Mouse (Mus musculus): ENCODE measurements around the gene Rnf20. TPM values are rescaled to one million over a fixed set of nuclear protein-coding genes. Genes with fewer than 3 reads are reported as not detected.
A peak's percentile ranks its signal among the peaks of the same experiment; 100 is the strongest.

The Rnf20 gene
- polyA plus RNA-seq, 1 experiment from 2014 or later, result 38.1 TPM

DNA sequence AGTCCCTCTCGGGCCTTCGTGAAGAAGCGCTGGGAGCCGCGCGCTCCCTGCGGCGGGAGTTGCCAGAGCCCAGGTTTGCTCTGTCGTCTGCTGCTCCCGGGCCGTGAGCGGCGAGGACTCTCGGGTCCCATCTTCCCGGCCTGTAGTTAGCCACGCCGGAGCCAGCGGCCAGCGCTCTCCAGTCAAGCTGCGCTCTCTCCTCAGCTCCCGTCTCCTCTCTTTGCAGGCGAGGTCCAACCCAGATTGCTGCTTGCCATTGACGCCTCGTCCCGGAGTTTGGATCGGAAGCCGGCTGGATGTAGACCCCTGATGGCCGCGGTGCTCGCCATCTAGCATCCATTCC lies 304 bp downstream of the Rnf20 start:
- under 1% methylated on average over 30 of the region's 30 CpGs for WGBS
- no peak for ATAC-seq (ENCODE audit: low read depth)
- H3K4me1 ChIP-seq (replicated peaks; ENCODE audit: control insufficient read depth, insufficient read depth, low read length), result peaks cover 6% of the 10 kb centered on the region; the same call in 1 of the 2 replicates

DNA sequence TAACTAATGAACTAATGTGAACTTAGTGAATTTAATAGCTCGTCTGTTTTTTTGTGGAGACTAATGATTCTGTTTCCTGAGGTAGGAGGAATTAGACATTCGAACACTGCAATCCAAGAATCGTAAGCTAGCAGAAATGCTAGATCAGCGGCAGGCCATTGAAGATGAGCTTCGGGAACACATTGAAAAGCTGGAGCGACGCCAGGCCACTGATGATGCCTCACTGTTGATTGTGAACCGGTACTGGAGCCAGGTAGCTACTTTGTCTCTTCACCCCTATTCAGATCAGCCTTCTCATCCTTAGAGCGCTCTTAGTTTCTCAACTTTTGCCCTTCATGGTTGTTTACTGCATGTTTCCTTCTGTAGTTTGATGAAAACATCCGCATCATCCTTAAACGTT lies 6.0 kb downstream of the Rnf20 start:
- no peak overlapping the region for H3K4me2 ChIP-seq (ENCODE audit: low read depth, low read length)
- H3K9me3 ChIP-seq (ENCODE audit: control insufficient read depth, low read length), result no peaks in the 10 kb centered on the region
- no peak for ATAC-seq (ENCODE audit: low read depth)
- peaks cover 39% of the 10 kb centered on the region for H3K36me3 ChIP-seq (ENCODE audit: control insufficient read depth, insufficient read depth, low read length)
- no peaks in the 10 kb centered on the region for H3K27me3 ChIP-seq (ENCODE audit: control insufficient read depth, insufficient read depth, low read depth, low read length)
- no peak overlapping the region for H3K9ac ChIP-seq (ENCODE audit: low read length)
- H3K27ac ChIP-seq (ENCODE audit: low read length), result no peak overlapping the region
- H3K4me1 ChIP-seq (replicated peaks; ENCODE audit: control insufficient read depth, insufficient read depth, low read length), result peaks cover 6% of the 10 kb centered on the region; the same call in 1 of the 2 replicates
- H3K4me3 ChIP-seq (ENCODE audit: low read length), result no peak overlapping the region
- 87% methylated on average over 11 of the region's 11 CpGs for WGBS

More for the DNA sequence above, 304 bp downstream of the Rnf20 start:
- H3K36me3 ChIP-seq (ENCODE audit: control insufficient read depth, insufficient read depth, low read length), result peaks cover 18% of the 10 kb centered on the region
- peak overlapping the region; percentile 97 for H3K9ac ChIP-seq (ENCODE audit: low read length)
- H3K27me3 ChIP-seq (ENCODE audit: control insufficient read depth, insufficient read depth, low read depth, low read length), result no peaks in the 10 kb centered on the region
- peak overlapping the region; percentile 94 for H3K4me3 ChIP-seq (ENCODE audit: low read length)
- peak overlapping the region; percentile 93 for H3K27ac ChIP-seq (ENCODE audit: low read length)
- peak overlapping the region; percentile 67 for H3K4me2 ChIP-seq (ENCODE audit: low read depth, low read length)
- no peaks in the 10 kb centered on the region for H3K9me3 ChIP-seq (ENCODE audit: control insufficient read depth, low read length)

DNA sequence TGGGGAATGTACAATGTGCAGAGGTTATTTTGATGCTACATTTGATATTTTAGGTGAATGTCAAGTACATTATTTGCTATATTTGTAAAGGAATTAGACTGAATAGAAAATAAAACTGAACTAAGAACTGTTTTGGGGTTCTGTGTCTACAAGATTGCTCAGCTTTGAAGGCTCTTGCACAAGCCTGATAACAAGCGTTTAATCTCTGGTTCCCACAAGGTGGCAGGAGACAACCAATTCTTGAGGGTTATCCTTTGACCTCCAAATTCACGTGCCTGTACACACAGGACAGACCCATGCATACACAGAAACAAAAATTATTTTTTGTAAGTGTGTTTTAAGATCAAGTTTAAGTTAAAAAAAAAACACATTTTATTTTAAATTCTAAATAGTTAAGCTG lies 8.1 kb downstream of the Rnf20 start:
- peaks cover 46% of the 10 kb centered on the region for H3K36me3 ChIP-seq (ENCODE audit: control insufficient read depth, insufficient read depth, low read length)
- no peak overlapping the region for H3K9ac ChIP-seq (ENCODE audit: low read length)
- no peak overlapping the region for H3K4me3 ChIP-seq (ENCODE audit: low read length)
- no peaks in the 10 kb centered on the region for H3K27me3 ChIP-seq (ENCODE audit: control insufficient read depth, insufficient read depth, low read depth, low read length)
- no peak overlapping the region for H3K27ac ChIP-seq (ENCODE audit: low read length)
- 59% methylated on average over 2 of the region's 2 CpGs for WGBS
- H3K4me1 ChIP-seq (replicated peaks; ENCODE audit: control insufficient read depth, insufficient read depth, low read length), result no peaks in the 10 kb centered on the region
- ATAC-seq (ENCODE audit: low read depth), result no peak
- no peak overlapping the region for H3K4me2 ChIP-seq (ENCODE audit: low read depth, low read length)
- H3K9me3 ChIP-seq (ENCODE audit: control insufficient read depth, low read length), result no peaks in the 10 kb centered on the region

DNA sequence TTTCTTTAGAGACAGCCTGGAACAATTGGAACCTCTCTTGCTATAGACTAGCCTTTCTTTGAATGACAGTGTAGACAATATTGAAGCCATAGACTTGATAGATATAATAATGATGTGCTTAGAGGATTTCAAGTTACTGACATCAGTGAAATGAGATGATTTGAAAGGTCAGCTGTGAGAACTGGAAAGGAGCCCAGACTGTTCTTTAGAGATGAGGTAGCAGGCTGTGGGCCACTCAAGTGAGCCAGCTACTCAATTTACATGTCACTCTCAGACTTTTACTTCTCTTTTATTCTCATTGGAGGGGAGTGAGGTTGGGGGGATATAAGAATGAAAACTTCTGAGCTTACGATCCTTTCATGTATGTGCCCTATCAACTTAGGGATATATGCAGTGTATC lies 27.6 kb downstream of the Rnf20 start:
- Histone ChIP-seq H3K9me3 (ENCODE audit: control insufficient read depth, low read length) (no peaks in the 10 kb centered on the region), H3K4me3 (ENCODE audit: low read length) (no peak overlapping the region), H3K9ac (ENCODE audit: low read length) (no peak overlapping the region), H3K27ac (ENCODE audit: low read length) (no peak overlapping the region), H3K27me3 (ENCODE audit: control insufficient read depth, insufficient read depth, low read depth, low read length) (no peaks in the 10 kb centered on the region), H3K36me3 (ENCODE audit: control insufficient read depth, insufficient read depth, low read length) (peaks cover 30% of the 10 kb centered on the region), H3K4me2 (ENCODE audit: low read depth, low read length) (no peak overlapping the region), H3K4me1 (replicated peaks; ENCODE audit: control insufficient read depth, insufficient read depth, low read length) (peaks cover 3% of the 10 kb centered on the region; the same call in 1 of the 2 replicates)
- 83% methylated on average over 1 of the region's 1 CpGs for WGBS
- no peak for ATAC-seq (ENCODE audit: low read depth)

DNA sequence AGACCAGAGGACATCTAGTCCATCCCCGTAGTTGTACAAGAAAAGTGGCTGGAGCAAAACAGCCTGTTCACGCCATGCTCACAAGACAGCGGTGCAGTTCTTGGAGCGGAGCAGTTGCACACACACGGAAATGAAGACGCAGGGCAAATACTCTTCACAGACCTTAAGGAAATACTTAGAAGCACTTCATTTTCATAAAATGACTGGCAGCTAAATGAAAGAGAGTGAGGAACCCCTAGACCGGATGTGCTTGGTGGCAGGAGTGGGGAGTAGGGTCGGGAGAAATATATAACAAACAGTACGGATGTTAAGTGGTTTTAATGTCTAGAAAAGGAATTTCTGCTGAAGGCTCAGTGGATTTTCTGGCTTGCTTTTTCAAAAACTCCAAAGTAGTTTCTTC lies 29.9 kb downstream of the Rnf20 start:
- 0 out of 2 replicates have a peak overlapping the region, but pooled peaks have one; percentile 7 for H3K4me2 ChIP-seq (ENCODE audit: low read depth, low read length)
- H3K9ac ChIP-seq (ENCODE audit: low read length), result no peak overlapping the region
- WGBS, result 67% methylated on average over 9 of the region's 9 CpGs
- ATAC-seq (ENCODE audit: low read depth), result peak; percentile 83
- peaks cover 16% of the 10 kb centered on the region for H3K36me3 ChIP-seq (ENCODE audit: control insufficient read depth, insufficient read depth, low read length)
- H3K4me1 ChIP-seq (replicated peaks; ENCODE audit: control insufficient read depth, insufficient read depth, low read length), result peaks cover 3% of the 10 kb centered on the region; the same call in 1 of the 2 replicates
- no peak overlapping the region for H3K4me3 ChIP-seq (ENCODE audit: low read length)
- H3K27ac ChIP-seq (ENCODE audit: low read length), result peak overlapping the region; percentile 83
- no peaks in the 10 kb centered on the region for H3K27me3 ChIP-seq (ENCODE audit: control insufficient read depth, insufficient read depth, low read depth, low read length)
- H3K9me3 ChIP-seq (ENCODE audit: control insufficient read depth, low read length), result no peaks in the 10 kb centered on the region

DNA sequence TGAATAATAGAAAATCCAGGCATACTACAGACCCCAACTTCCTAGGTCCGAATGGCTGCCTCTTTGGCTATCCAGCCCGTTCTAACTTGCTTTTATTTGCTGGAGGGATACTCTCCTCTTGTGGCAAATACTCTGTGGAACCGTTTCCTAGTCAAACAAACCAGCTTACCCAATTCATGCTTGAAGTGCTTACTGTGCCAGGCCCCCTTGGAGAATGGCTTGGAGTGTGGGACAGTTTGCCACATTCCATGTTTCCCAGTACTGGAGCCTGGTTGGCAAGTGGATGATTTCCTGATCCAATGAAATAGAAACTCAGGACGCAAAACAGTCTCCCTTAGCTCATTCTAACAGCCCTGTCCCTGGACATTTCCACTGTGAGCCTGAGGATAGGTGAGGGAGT lies 30.4 kb downstream of the Rnf20 start:
- ATAC-seq (ENCODE audit: low read depth), result peak; percentile 67
- WGBS, result 71% methylated on average over 4 of the region's 4 CpGs
- Histone ChIP-seq H3K27me3 (ENCODE audit: control insufficient read depth, insufficient read depth, low read depth, low read length) (no peaks in the 10 kb centered on the region), H3K4me3 (ENCODE audit: low read length) (no peak overlapping the region), H3K4me2 (ENCODE audit: low read depth, low read length) (no peak overlapping the region), H3K9me3 (ENCODE audit: control insufficient read depth, low read length) (no peaks in the 10 kb centered on the region), H3K27ac (ENCODE audit: low read length) (peak overlapping the region; percentile 83), H3K9ac (ENCODE audit: low read length) (no peak overlapping the region), H3K4me1 (replicated peaks; ENCODE audit: control insufficient read depth, insufficient read depth, low read length) (peaks cover 3% of the 10 kb centered on the region; the same call in 1 of the 2 replicates), H3K36me3 (ENCODE audit: control insufficient read depth, insufficient read depth, low read length) (peaks cover 14% of the 10 kb centered on the region)

DNA sequence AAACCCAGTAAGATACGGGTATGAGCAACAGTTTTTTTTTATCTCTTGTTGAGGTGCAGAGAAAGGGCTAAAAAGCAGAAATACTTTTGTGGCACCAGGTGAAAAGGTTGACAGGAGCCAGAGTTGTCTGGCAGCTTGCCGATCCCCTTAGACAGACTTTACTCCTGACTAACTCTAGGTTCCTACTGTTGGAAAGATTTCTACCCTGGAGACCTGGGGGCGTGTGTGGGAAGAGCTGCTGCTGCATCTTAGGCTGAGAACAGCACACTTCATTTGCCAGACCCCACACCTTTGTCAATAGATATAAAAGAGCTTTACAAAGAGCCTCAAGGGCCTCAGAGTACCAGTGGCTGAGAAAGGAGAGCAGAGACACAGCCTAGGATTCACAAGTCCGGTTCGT lies 33.0 kb downstream of the Rnf20 start:
- Histone ChIP-seq H3K27me3 (ENCODE audit: control insufficient read depth, insufficient read depth, low read depth, low read length) (no peaks in the 10 kb centered on the region), H3K27ac (ENCODE audit: low read length) (no peak overlapping the region), H3K9me3 (ENCODE audit: control insufficient read depth, low read length) (no peaks in the 10 kb centered on the region), H3K9ac (ENCODE audit: low read length) (no peak overlapping the region), H3K4me1 (replicated peaks; ENCODE audit: control insufficient read depth, insufficient read depth, low read length) (peaks cover 3% of the 10 kb centered on the region; the same call in 1 of the 2 replicates), H3K4me2 (ENCODE audit: low read depth, low read length) (no peak overlapping the region), H3K36me3 (ENCODE audit: control insufficient read depth, insufficient read depth, low read length) (peaks cover 4% of the 10 kb centered on the region; the same call in 1 of the 2 replicates), H3K4me3 (ENCODE audit: low read length) (no peak overlapping the region)
- WGBS, result 84% methylated on average over 5 of the region's 5 CpGs
- ATAC-seq (ENCODE audit: low read depth), result no peak

DNA sequence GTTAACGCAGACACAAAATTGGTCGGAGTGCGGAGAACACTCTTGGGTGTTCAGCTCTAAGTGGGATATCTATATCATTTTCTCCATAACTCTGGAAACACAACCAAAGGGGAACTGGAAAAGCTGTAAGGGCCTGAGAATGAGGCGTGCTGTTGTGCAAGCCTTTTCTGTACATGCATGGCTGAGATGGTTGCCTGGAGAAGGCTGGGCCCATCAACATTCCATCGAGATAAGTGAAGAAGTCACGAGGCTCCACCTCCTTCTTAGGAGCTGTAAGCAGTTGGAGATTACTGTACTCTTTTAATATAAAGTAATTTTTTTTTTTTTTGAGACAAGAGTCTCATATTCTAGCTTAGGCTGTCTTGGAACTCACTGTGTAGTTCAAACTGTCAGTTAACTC lies 44.3 kb downstream of the Rnf20 start:
- 52% methylated on average over 6 of the region's 6 CpGs for WGBS
- Histone ChIP-seq H3K9me3 (ENCODE audit: control insufficient read depth, low read length) (no peaks in the 10 kb centered on the region), H3K9ac (ENCODE audit: low read length) (no peak overlapping the region), H3K36me3 (ENCODE audit: control insufficient read depth, insufficient read depth, low read length) (no peaks in the 10 kb centered on the region), H3K27ac (ENCODE audit: low read length) (peak overlapping the region; percentile 72), H3K4me1 (replicated peaks; ENCODE audit: control insufficient read depth, insufficient read depth, low read length) (no peaks in the 10 kb centered on the region), H3K4me2 (ENCODE audit: low read depth, low read length) (no peak overlapping the region), H3K4me3 (ENCODE audit: low read length) (no peak overlapping the region), H3K27me3 (ENCODE audit: control insufficient read depth, insufficient read depth, low read depth, low read length) (no peaks in the 10 kb centered on the region)
- peak; percentile 85 for ATAC-seq (ENCODE audit: low read depth)

DNA sequence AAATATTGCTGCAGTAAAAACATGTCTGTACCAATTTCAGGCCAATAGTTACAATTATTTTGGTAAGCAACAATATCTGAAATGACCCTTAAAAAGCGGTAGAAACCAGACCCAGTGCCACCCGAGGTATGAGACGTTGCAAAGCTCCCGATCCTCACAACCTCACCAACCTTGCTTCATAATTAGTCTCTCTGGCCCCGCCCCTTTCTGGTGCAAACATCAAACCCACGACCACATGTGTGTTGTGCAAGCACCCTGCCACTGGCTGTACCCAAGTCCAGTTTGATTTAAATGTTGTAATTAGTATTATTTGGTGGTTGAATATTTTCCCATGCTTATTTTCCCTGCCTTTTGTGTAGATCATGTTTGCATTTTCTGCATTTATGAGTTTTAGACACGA lies 45.0 kb downstream of the Rnf20 start:
- Histone ChIP-seq H3K4me1 (replicated peaks; ENCODE audit: control insufficient read depth, insufficient read depth, low read length) (no peaks in the 10 kb centered on the region), H3K9me3 (ENCODE audit: control insufficient read depth, low read length) (no peaks in the 10 kb centered on the region), H3K27ac (ENCODE audit: low read length) (no peak overlapping the region), H3K36me3 (ENCODE audit: control insufficient read depth, insufficient read depth, low read length) (no peaks in the 10 kb centered on the region), H3K9ac (ENCODE audit: low read length) (no peak overlapping the region), H3K27me3 (ENCODE audit: control insufficient read depth, insufficient read depth, low read depth, low read length) (no peaks in the 10 kb centered on the region), H3K4me3 (ENCODE audit: low read length) (no peak overlapping the region), H3K4me2 (ENCODE audit: low read depth, low read length) (no peak overlapping the region)
- WGBS, result 71% methylated on average over 7 of the region's 7 CpGs
- ATAC-seq (ENCODE audit: low read depth), result no peak
